Mouse (Mus musculus): ENCODE measurements around the gene Cfc1.

GRCm38 (mm10) chr1:34564383-34565045, 29.1 kb downstream of the Cfc1 start:
- no peak for TF ChIP-seq POLR2A (IDR thresholded peaks at IDR 0.05; ENCODE audit: borderline replicate concordance, control insufficient read depth, low read depth, low read length)
- TF ChIP-seq CTCF (IDR thresholded peaks at IDR 0.05; ENCODE audit: control insufficient read depth, insufficient read depth, low read length), result no peak

All from bone marrow, adult 2 months (tissue).